Mouse (Mus musculus): ENCODE data around the gene Eml4. TPM values are rescaled to one million over a fixed set of nuclear protein-coding genes. Genes with fewer than 3 reads are reported as not detected.
A peak's percentile ranks its signal among the peaks of the same experiment; 100 is the strongest.

Gene Eml4
- total RNA-seq (2021) = 10 to 100 TPM; 11.7 to 18.7 TPM
- long read RNA-seq, experiment 1, full-length matches to known transcripts = 7 of 11 reads
- long read RNA-seq, experiment 1, partial matches to known transcripts = 2 of 11 reads
- long read RNA-seq, experiment 1, other reads (novel, unspliced or antisense) = 2 of 11 reads
- long read RNA-seq, experiment 2, full-length matches to known transcripts = 11 of 22 reads
- long read RNA-seq, experiment 2, partial matches to known transcripts = 7 of 22 reads
- long read RNA-seq, experiment 2, other reads (novel, unspliced or antisense) = 4 of 22 reads

- peak; percentile 98 for DNase-seq (ENCODE audit: low spot score in 2 of 2)
These were observed at the start of gene Eml4 for GRCm38 (mm10) chr17:83350379-83351091. Gene Eml4, plus strand, starts transcription at chr17:83350931.

- no peak for DNase-seq (ENCODE audit: low spot score in 2 of 2)
These were observed 49.3 kb upstream of the Eml4 start for GRCm38 (mm10) chr17:83301433-83301832.

- no peak for DNase-seq (ENCODE audit: low spot score in 2 of 2)
These were observed 46.5 kb upstream of the Eml4 start for GRCm38 (mm10) chr17:83304089-83304822.

GRCm38 (mm10) chr17:83306964-83307640 lies 43.6 kb upstream of the Eml4 start:
- no peak for DNase-seq (ENCODE audit: low spot score in 2 of 2)

GRCm38 (mm10) chr17:83307641-83308296 lies 43.0 kb upstream of the Eml4 start:
- DNase-seq (ENCODE audit: low spot score in 2 of 2) = no peak

GRCm38 (mm10) chr17:83308451-83308850 lies 42.3 kb upstream of the Eml4 start:
- DNase-seq (ENCODE audit: low spot score in 2 of 2) = no peak

GRCm38 (mm10) chr17:83309243-83309642 lies 41.5 kb upstream of the Eml4 start:
- DNase-seq (ENCODE audit: low spot score in 2 of 2) = no peak

- no peak for DNase-seq (ENCODE audit: low spot score in 2 of 2)
These were observed 38.9 kb upstream of the Eml4 start for GRCm38 (mm10) chr17:83311806-83312205.

GRCm38 (mm10) chr17:83312244-83312918 lies 38.4 kb upstream of the Eml4 start:
- peak; percentile 58 to 67 for DNase-seq (ENCODE audit: low spot score in 2 of 2)

GRCm38 (mm10) chr17:83313046-83313689 lies 37.6 kb upstream of the Eml4 start:
- no peak for DNase-seq (ENCODE audit: low spot score in 2 of 2)

- no peak for DNase-seq (ENCODE audit: low spot score in 2 of 2)
These were observed 35.3 kb upstream of the Eml4 start for GRCm38 (mm10) chr17:83315476-83315875.

GRCm38 (mm10) chr17:83322621-83323335 lies 28.0 kb upstream of the Eml4 start:
- DNase-seq (ENCODE audit: low spot score in 2 of 2) = peak; percentile 42 to 45

- DNase-seq (ENCODE audit: low spot score in 2 of 2) = peak in 1 of 2 experiments; percentile 26
These were observed 27.1 kb upstream of the Eml4 start for GRCm38 (mm10) chr17:83323410-83324268.

- no peak for DNase-seq (ENCODE audit: low spot score in 2 of 2)
These were observed 26.5 kb upstream of the Eml4 start for GRCm38 (mm10) chr17:83324269-83324616.

GRCm38 (mm10) chr17:83335183-83335584 lies 15.5 kb upstream of the Eml4 start:
- DNase-seq (ENCODE audit: low spot score in 2 of 2) = no peak

- no peak for DNase-seq (ENCODE audit: low spot score in 2 of 2)
These were observed 13.5 kb upstream of the Eml4 start for GRCm38 (mm10) chr17:83337051-83337898.

GRCm38 (mm10) chr17:83339368-83340085 lies 11.2 kb upstream of the Eml4 start:
- no peak for DNase-seq (ENCODE audit: low spot score in 2 of 2)
